Mouse (Mus musculus): Measurements from ENCODE around the gene 9530053A07Rik.
A peak's percentile ranks its signal among the peaks of the same experiment; 100 is the strongest.

9530053A07Rik gene

DNA sequence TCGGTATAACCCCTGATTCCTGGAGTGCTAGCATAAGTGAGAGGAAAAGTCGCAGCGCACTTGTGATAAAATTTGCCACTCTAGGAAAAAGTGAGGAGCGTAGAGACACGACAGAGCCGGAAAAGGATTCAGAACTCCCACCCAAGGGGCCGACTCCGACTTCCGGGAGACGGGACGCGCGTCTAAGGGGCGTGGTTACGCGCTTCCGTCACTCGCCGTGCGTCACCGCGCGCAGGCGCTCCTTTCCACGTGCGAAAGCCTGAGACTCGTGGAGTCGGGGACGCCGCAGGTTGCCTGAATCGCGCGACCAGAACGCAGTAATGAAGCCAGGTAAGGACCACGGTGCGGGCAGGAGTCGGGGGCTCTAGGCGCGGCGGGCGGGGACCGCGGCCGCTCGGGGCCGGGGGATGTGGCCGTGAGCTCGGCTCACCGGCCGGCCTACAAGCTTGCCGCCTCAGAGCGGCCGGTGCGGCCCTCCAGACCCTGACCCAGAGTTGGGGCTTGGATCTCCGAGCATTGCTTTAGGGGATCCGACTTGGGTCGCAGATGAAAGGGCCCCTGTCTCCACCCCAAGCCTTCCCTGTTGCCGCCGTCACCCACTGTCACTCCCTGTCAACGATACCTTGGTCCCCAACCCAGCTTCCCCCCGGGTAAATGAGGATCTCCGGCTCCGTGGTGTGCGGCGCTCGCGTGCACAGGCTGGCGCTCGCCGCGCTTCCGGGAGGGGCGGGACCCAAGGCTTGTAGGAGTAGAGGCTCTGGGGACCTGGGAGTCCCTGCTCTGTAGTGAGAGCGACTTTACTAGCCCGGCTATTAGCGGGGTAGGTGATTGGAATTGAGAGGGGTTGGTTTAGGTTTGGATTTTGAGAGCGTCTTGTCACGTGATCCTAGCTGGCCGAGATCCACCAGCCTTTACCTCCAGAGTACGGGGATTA lies 40.5 kb downstream of the 9530053A07Rik start, which contains the start of gene Fbl:
Gene Fbl (plus strand): TSS at position 222 of the 934 bp plus-strand sequence.
- peak; percentile 86 for DNase-seq (ENCODE audit: low read depth, low spot score)

DNA sequence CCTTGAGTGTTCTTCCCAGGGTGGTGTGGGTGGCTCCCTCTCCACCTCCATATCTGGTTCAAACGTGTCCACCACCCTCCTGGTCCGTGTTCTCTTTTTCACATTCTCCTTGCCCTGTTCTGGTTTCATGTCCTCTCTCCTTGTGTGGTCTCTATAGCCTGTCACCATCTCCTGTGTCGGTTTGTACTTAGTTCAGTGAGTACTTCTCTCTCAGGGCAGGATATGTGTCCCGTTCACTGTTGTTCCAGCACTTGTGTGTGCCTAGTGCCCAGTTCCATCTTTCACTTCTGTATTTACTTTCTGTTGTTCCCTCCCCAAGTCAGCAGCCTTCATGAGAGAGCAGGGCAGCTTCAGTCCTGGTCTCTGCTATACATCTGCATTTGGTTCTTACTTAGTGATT lies 46.1 kb downstream of the 9530053A07Rik start:
- DNase-seq (ENCODE audit: low read depth, low spot score): no peak

GRCm38 (mm10) chr7:28179228-28179627 lies 50.0 kb downstream of the 9530053A07Rik start, which contains the start of gene Dyrk1b:
Gene Dyrk1b (plus strand): TSS chr7:28179469.
- peak; percentile 97 for DNase-seq (ENCODE audit: low read depth, low spot score)

DNA sequence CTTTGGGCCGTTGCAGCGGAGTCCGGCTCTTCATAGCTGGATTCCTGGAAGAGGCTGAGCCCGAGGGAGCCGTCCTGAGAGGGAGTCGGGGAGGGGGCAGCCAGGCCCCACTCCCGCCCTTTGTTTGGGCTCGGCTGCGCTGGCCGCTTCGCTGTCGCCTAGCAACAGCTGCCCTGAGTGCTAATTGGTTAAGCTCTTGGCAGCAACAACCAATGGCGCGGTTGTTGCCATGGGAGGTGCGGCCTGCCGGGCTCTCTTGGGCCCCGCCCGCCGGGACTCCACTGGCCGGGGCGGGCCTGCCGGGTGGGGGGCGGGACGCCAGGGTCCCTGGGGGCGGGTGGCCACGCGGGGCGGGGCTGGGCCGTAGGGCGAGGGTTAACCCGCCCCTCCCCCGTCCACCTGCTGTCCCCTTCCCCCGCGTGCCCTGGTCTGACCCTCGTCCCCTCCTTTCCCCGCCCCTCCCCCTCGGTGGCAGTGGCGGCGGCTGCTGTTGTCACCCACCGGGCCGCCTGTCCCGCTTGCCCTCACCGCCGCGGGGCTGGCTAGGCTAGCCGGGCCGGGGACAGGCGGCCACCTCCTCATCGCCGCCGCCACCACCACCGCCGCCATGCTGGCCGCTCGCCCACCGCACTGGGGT lies 50.6 kb downstream of the 9530053A07Rik start:
- peak; percentile 93 for DNase-seq (ENCODE audit: low read depth, low spot score)

- no peak for DNase-seq (ENCODE audit: low read depth, low spot score)
These were observed 51.6 kb downstream of the 9530053A07Rik start for GRCm38 (mm10) chr7:28180890-28181289.

- DNase-seq (ENCODE audit: low read depth, low spot score): no peak
These were observed 52.1 kb downstream of the 9530053A07Rik start for GRCm38 (mm10) chr7:28181376-28181775.

- no peak for DNase-seq (ENCODE audit: low read depth, low spot score)
These were observed 53.1 kb downstream of the 9530053A07Rik start for GRCm38 (mm10) chr7:28182320-28182719.

- no peak for DNase-seq (ENCODE audit: low read depth, low spot score)
These were observed 56.6 kb downstream of the 9530053A07Rik start for GRCm38 (mm10) chr7:28185884-28186283.

DNA sequence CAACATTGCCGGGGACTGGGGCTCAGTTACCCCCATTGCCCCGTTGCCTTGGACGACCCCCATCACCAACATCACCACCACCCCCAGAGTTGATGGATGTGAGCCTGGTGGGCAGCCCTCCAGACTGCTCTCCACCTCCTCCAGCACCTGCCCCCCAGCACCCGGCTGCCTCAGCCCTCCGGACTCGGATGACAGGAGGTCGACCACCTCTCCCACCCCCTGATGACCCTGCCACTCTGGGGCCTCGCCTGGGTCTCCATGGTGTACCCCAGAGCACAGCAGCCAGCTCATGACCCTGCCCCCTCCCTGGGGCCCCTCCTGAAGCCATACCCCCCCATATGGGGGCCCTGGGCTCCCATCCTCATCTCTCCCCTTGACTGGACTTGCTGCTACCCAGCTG lies 57.4 kb downstream of the 9530053A07Rik start:
- no peak for DNase-seq (ENCODE audit: low read depth, low spot score)

GRCm38 (mm10) chr7:28191489-28191888 lies 62.2 kb downstream of the 9530053A07Rik start:
- DNase-seq (ENCODE audit: low read depth, low spot score): no peak

- DNase-seq (ENCODE audit: low read depth, low spot score): no peak
These were observed 62.6 kb downstream of the 9530053A07Rik start for GRCm38 (mm10) chr7:28191903-28192302.

GRCm38 (mm10) chr7:28195414-28196098 lies 66.3 kb downstream of the 9530053A07Rik start:
- DNase-seq (ENCODE audit: low read depth, low spot score): no peak

DNA sequence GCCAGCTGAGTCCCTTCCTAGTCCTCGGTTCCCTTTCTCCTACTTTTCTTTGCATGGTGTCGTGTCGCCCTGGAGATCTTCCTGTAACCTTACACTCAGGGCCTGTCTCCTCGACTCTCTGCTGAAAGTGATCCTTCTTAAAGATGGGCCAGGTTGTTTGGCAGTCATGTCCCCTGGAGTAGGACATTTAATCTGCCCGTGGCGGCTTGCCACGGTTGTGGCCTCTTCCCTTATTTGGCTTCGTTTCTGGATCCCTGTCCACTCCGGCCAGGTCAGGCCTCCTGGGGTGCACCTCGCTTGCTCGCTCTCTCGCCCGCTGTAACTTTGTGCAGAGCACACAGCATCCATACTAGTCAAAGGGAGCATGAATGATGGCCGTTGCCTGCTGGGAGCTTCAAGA lies 67.3 kb downstream of the 9530053A07Rik start:
- no peak for DNase-seq (ENCODE audit: low read depth, low spot score)

DNA sequence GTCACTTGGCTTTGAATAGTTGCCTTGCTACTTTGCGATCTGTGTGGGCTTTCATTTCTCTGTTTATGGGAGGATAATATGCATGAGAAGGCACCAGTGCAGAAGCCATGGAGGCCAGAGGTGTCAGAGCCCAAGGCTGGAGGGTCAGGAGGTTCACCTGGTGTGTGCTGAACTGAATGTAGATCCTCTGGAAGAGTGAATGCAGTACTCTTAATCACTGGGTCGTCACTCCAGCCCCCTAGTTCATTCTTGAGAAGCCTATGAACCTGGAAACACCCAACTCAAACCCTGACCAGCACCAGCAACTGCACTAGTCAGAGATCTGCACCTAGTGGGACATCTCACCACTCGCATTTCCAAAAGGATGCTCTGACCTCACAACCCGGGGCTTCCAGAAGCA lies 69.8 kb downstream of the 9530053A07Rik start:
- no peak for DNase-seq (ENCODE audit: low read depth, low spot score)

DNA sequence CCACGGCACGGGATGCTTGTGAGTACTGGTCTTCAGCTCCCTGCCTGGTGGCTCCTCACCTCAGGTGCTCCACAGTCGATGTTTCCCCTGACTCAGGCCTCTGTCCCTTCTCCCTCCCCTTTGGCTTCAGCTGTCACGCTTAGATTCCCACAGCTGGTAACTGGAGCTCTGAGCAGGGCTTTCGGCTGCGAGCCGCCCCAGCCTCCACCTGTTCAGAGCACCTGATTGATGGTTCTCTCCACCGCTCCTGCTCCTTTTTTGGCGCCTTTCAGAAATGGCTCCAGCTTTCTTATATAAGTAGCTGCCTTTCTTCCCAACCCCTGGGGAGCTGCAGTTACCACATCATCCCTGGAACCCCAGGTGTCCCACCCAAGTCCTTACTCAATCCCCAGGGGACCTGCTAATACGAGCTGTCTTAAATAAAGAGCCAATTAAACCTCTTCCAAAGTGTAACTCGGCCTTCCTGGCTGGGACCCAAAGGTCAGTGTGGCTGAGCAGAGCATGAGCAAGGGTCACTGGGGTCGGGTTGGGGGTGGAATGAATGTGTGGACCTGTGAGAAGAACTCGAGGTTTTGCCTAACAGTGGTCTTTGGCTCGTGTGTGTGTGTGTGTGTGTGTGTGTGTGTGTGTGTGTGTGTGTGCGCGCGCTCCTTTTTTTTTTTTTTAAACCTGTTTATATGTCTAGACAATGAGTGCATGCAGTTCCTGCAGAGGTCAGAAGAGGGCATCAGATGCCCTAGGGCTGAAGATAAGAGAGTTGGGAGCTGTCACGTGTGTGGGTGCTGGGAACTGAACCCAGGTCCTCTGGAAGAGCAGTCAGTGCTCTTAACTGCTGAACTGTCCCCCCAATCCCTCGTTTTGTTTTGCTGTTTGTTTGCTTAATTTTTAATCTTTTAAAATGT lies 74.2 kb downstream of the 9530053A07Rik start:
- DNase-seq (ENCODE audit: low read depth, low spot score): no peak

DNA sequence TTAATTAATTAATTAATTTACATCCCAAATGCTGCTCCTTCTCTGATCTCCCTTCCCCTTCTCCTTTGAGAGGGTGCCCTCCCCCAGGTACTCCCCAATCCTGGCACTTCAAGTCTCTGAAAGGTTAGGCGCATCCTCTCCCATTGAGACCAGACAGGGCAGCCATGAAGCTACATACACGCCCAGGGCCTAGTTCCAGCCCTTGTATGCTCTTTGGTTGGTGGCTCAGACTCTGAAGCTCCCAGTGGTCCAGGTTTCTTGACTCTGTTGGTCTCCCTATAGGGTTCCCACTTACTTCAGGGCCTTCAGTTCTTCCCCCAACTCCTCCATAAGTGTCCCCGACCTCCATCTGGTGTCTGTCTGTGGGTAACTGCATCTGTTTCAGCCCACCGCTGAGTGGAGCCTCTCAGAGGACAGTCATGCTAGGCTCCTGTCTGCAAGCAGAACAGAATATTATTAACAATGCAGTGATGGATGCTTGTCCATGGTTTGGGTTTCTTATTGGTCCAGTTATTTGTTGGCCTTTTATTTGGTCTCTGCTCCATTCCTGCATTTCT lies 76.9 kb downstream of the 9530053A07Rik start:
- DNase-seq (ENCODE audit: low read depth, low spot score): no peak

- no peak for DNase-seq (ENCODE audit: low read depth, low spot score)
These were observed 79.2 kb downstream of the 9530053A07Rik start for GRCm38 (mm10) chr7:28208396-28208987.

- DNase-seq (ENCODE audit: low read depth, low spot score): no peak
These were observed 79.8 kb downstream of the 9530053A07Rik start for GRCm38 (mm10) chr7:28208988-28209508.

- no peak for DNase-seq (ENCODE audit: low read depth, low spot score)
These were observed 81.5 kb downstream of the 9530053A07Rik start for GRCm38 (mm10) chr7:28210731-28211130.

DNA sequence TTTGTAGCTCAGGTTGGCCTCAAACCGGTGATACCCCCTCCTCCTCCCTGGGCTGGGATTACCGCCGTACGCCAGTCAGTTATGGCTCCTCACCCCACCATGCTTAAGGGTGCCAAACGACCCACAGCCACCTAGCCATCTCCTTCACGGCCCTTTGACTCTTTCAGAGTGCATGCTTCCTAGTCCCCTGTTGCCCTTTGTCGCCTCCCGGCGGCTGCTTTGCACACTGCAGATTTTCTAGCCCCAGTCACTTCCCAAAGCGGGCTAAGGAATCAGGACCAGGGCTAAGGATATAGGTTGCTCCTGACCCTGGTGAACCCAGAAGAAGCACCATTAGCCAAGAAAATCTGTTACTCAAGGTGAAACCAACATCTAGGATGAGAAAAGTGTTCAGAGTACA lies 84.9 kb downstream of the 9530053A07Rik start:
- peak; percentile 50 for DNase-seq (ENCODE audit: low read depth, low spot score)
